Mouse (Mus musculus) liver, embryonic 15.5 days (tissue): ENCODE measurements around the gene Gpalpp1. TPM values are rescaled to one million over a fixed set of nuclear protein-coding genes. Genes with fewer than 3 reads are reported as not detected.

ENCODE experiments used
- ATAC-seq: fragments of 200-750 bp; cut with Nextera tagmentation; 2 replicates; pipeline ENCODE4 v1.8.0; 2017; ENCODE audit warnings: moderate number of reproducible peaks, mild to moderate bottlenecking, moderate library complexity; ENCODE audit not compliant: insufficient read depth
- H3K27ac ChIP-seq: fragments of 300-500 bp; sonication (generic); replicated peaks from 2 replicates; pipeline ENCODE4 v1.5.1; 2015; ENCODE audit warnings: mild to moderate bottlenecking, inconsistent platforms
- H3K27me3 ChIP-seq: fragments of 300-500 bp; sonication (generic); 2 replicates; pipeline ENCODE4 v1.6.1; 2015; ENCODE audit warnings: mild to moderate bottlenecking, inconsistent platforms
- H3K36me3 ChIP-seq: fragments of 300-500 bp; sonication (generic); replicated peaks from 2 replicates; pipeline ENCODE4 v1.6.1; 2015; ENCODE audit warnings: moderate library complexity, mild to moderate bottlenecking, inconsistent platforms
- H3K4me1 ChIP-seq: fragments of 300-500 bp; sonication (generic); replicated peaks from 2 replicates; pipeline ENCODE4 v1.6.1; 2015; ENCODE audit warnings: inconsistent platforms
- H3K4me2 ChIP-seq: fragments of 300-500 bp; sonication (generic); 2 replicates; pipeline ENCODE4 v1.6.1; 2015; ENCODE audit warnings: moderate library complexity, mild to moderate bottlenecking, inconsistent platforms
- H3K4me3 ChIP-seq: fragments of 300-500 bp; sonication (generic); replicated peaks from 2 replicates; pipeline ENCODE4 v1.5.1; 2015; ENCODE audit warnings: mild to moderate bottlenecking, inconsistent platforms
- H3K9ac ChIP-seq: fragments of 300-500 bp; sonication (generic); 2 replicates; pipeline ENCODE4 v1.6.1; 2015; ENCODE audit warnings: moderate library complexity, mild to moderate bottlenecking, inconsistent platforms
- H3K9me3 ChIP-seq: fragments of 300-500 bp; sonication (generic); replicated peaks from 2 replicates; pipeline ENCODE4 v1.6.1; 2016; ENCODE audit warnings: inconsistent platforms
- WGBS: fragments of 180-500 bp; shearing (Covaris S2); methylation state at CpG from one replicate; pipeline ENCODE4 v1.1.7; 2015; ENCODE audit warnings: mixed read lengths; ENCODE audit not compliant: insufficient replicate concordance; 5-methylcytosine and 5-hydroxymethylcytosine counted together
- polyA plus RNA-seq: library from polyadenylated mRNA; unstranded; fragments of >200 nt; fragmentation: Nextera tagmentation; extraction: Ambion mirVana; gene quantifications from 2 replicates; pipeline ENCODE4 v1.2.1, GENCODE M21; 2015

Gene Gpalpp1
- polyA plus RNA-seq, 1 experiment from 2014 or later = 4.7 TPM

- H3K4me1 ChIP-seq = peaks cover 39% of the 10 kb centered on the region
- WGBS = 74% methylated on average over 6 of the region's 6 CpGs
Observed at GRCm38 (mm10) chr14:76147061-76147460, 36.5 kb upstream of the Gpalpp1 start.

GRCm38 (mm10) chr14:76145868-76146267 lies 35.3 kb upstream of the Gpalpp1 start:
- Histone ChIP-seq H3K9me3 (no peaks in the 10 kb centered on the region), H3K4me3 (peak overlapping the region; percentile 0; the same call in 1 of the 2 replicates), H3K9ac (no peak overlapping the region), H3K4me1 (peaks cover 28% of the 10 kb centered on the region), H3K27ac (no peak overlapping the region), H3K4me2 (peak overlapping the region; percentile 56), H3K36me3 (no peaks in the 10 kb centered on the region), H3K27me3 (peaks cover 4% of the 10 kb centered on the region)
- peak; percentile 75; the same call in 1 of the 2 replicates for ATAC-seq
- 16% methylated on average over 7 of the region's 7 CpGs for WGBS

More at GRCm38 (mm10) chr14:76147061-76147460, 36.5 kb upstream of the Gpalpp1 start:
- peaks cover 4% of the 10 kb centered on the region for H3K27me3 ChIP-seq
- H3K9ac ChIP-seq = no peak overlapping the region
- no peaks in the 10 kb centered on the region for H3K9me3 ChIP-seq
- no peak overlapping the region for H3K4me3 ChIP-seq
- no peak overlapping the region for H3K27ac ChIP-seq
- H3K36me3 ChIP-seq = no peaks in the 10 kb centered on the region
- no peak overlapping the region for H3K4me2 ChIP-seq
- no peak for ATAC-seq

- Histone ChIP-seq H3K4me3 (0 out of 2 replicates have a peak overlapping the region, but pooled peaks have one; percentile 0), H3K4me1 (peaks cover 23% of the 10 kb centered on the region), H3K9ac (no peak overlapping the region), H3K9me3 (no peaks in the 10 kb centered on the region), H3K36me3 (no peaks in the 10 kb centered on the region), H3K27me3 (peaks cover 4% of the 10 kb centered on the region), H3K4me2 (peak overlapping the region; percentile 56), H3K27ac (no peak overlapping the region)
- ATAC-seq = peak; percentile 33; the same call in 1 of the 2 replicates
- 47% methylated on average over 1 of the region's 1 CpGs for WGBS
Observed at GRCm38 (mm10) chr14:76145248-76145647, 34.7 kb upstream of the Gpalpp1 start.

GRCm38 (mm10) chr14:76134975-76135374 lies 24.4 kb upstream of the Gpalpp1 start:
- Histone ChIP-seq H3K4me2 (no peak overlapping the region), H3K9ac (no peak overlapping the region), H3K27ac (no peak overlapping the region), H3K36me3 (peaks cover 51% of the 10 kb centered on the region), H3K9me3 (no peaks in the 10 kb centered on the region), H3K4me3 (no peak overlapping the region), H3K4me1 (no peaks in the 10 kb centered on the region), H3K27me3 (no peaks in the 10 kb centered on the region)
- WGBS = 81% methylated on average over 4 of the region's 4 CpGs
- no peak for ATAC-seq

- peaks cover 81% of the 10 kb centered on the region for H3K36me3 ChIP-seq
- no peaks in the 10 kb centered on the region for H3K9me3 ChIP-seq
- H3K27me3 ChIP-seq = no peaks in the 10 kb centered on the region
- H3K4me3 ChIP-seq = no peak overlapping the region
- no peaks in the 10 kb centered on the region for H3K4me1 ChIP-seq
- WGBS = 58% methylated on average over 4 of the region's 4 CpGs
- no peak overlapping the region for H3K9ac ChIP-seq
- H3K4me2 ChIP-seq = no peak overlapping the region
- H3K27ac ChIP-seq = no peak overlapping the region
- ATAC-seq = no peak
Observed at GRCm38 (mm10) chr14:76128174-76128573, 17.6 kb upstream of the Gpalpp1 start.

GRCm38 (mm10) chr14:76127311-76127710 lies 16.8 kb upstream of the Gpalpp1 start:
- H3K27ac ChIP-seq = no peak overlapping the region
- no peak overlapping the region for H3K4me2 ChIP-seq
- H3K36me3 ChIP-seq = peaks cover 81% of the 10 kb centered on the region
- no peaks in the 10 kb centered on the region for H3K9me3 ChIP-seq
- WGBS = 72% methylated on average over 3 of the region's 3 CpGs
- no peak overlapping the region for H3K9ac ChIP-seq
- no peak for ATAC-seq
- H3K4me3 ChIP-seq = no peak overlapping the region
- H3K4me1 ChIP-seq = no peaks in the 10 kb centered on the region
- no peaks in the 10 kb centered on the region for H3K27me3 ChIP-seq

- ATAC-seq = no peak
- WGBS = 79% methylated on average over 8 of the region's 8 CpGs
- H3K36me3 ChIP-seq = peaks cover 80% of the 10 kb centered on the region
- H3K4me2 ChIP-seq = no peak overlapping the region
- no peaks in the 10 kb centered on the region for H3K9me3 ChIP-seq
- H3K27ac ChIP-seq = no peak overlapping the region
- no peak overlapping the region for H3K9ac ChIP-seq
- no peak overlapping the region for H3K4me3 ChIP-seq
- H3K27me3 ChIP-seq = no peaks in the 10 kb centered on the region
- H3K4me1 ChIP-seq = no peaks in the 10 kb centered on the region
Observed at GRCm38 (mm10) chr14:76122663-76123058, 12.1 kb upstream of the Gpalpp1 start.

- H3K36me3 ChIP-seq = peaks cover 80% of the 10 kb centered on the region
Observed at GRCm38 (mm10) chr14:76121901-76122662, 11.5 kb upstream of the Gpalpp1 start.

GRCm38 (mm10) chr14:76120472-76120871 lies 9.9 kb upstream of the Gpalpp1 start:
- Histone ChIP-seq H3K27ac (no peak overlapping the region), H3K4me2 (no peak overlapping the region), H3K9ac (no peak overlapping the region), H3K4me1 (no peaks in the 10 kb centered on the region), H3K27me3 (no peaks in the 10 kb centered on the region), H3K36me3 (peaks cover 80% of the 10 kb centered on the region), H3K4me3 (no peak overlapping the region), H3K9me3 (no peaks in the 10 kb centered on the region)
- 79% methylated on average over 4 of the region's 4 CpGs for WGBS
- ATAC-seq = no peak

More at GRCm38 (mm10) chr14:76121901-76122662, 11.5 kb upstream of the Gpalpp1 start:
- H3K9me3 ChIP-seq = no peaks in the 10 kb centered on the region
- H3K27ac ChIP-seq = no peak overlapping the region
- 51% methylated on average over 6 of the region's 6 CpGs for WGBS
- ATAC-seq = 0 out of 2 replicates have a peak, but pooled peaks have one; percentile 31
- H3K4me3 ChIP-seq = no peak overlapping the region
- no peaks in the 10 kb centered on the region for H3K4me1 ChIP-seq
- H3K27me3 ChIP-seq = no peaks in the 10 kb centered on the region
- no peak overlapping the region for H3K9ac ChIP-seq
- H3K4me2 ChIP-seq = no peak overlapping the region

- no peaks in the 10 kb centered on the region for H3K4me1 ChIP-seq
- H3K4me3 ChIP-seq = no peak overlapping the region
- no peak overlapping the region for H3K27ac ChIP-seq
- 48% methylated on average over 4 of the region's 4 CpGs for WGBS
- peaks cover 78% of the 10 kb centered on the region for H3K36me3 ChIP-seq
- no peaks in the 10 kb centered on the region for H3K9me3 ChIP-seq
- H3K4me2 ChIP-seq = no peak overlapping the region
- ATAC-seq = no peak
- H3K27me3 ChIP-seq = no peaks in the 10 kb centered on the region
- H3K9ac ChIP-seq = no peak overlapping the region
Observed at GRCm38 (mm10) chr14:76118963-76119362, 8.4 kb upstream of the Gpalpp1 start.

- Histone ChIP-seq H3K4me1 (peaks cover 13% of the 10 kb centered on the region), H3K9me3 (no peaks in the 10 kb centered on the region), H3K4me2 (no peak overlapping the region), H3K9ac (no peak overlapping the region), H3K36me3 (peaks cover 59% of the 10 kb centered on the region), H3K4me3 (no peak overlapping the region), H3K27ac (no peak overlapping the region), H3K27me3 (no peaks in the 10 kb centered on the region)
- no peak for ATAC-seq
- WGBS = 71% methylated on average over 5 of the region's 5 CpGs
Observed at GRCm38 (mm10) chr14:76115744-76116143, 5.2 kb upstream of the Gpalpp1 start.
